Mouse (Mus musculus) testis, adult 2 months (tissue): ENCODE measurements around the gene Ptgir.

Experiments
- CTCF ChIP-seq: fragments of 200-500 bp; IDR thresholded peaks from 2 replicates; pipeline ENCODE4 v1.5.1; 2012; ENCODE audit warnings: low read depth, mild to moderate bottlenecking, inconsistent platforms, low read length, moderate library complexity; ENCODE audit not compliant: control insufficient read depth, insufficient read depth, insufficient replicate concordance
- POLR2A ChIP-seq: fragments of 200-500 bp; IDR thresholded peaks from 2 replicates; pipeline ENCODE4 v1.6.1; 2012; ENCODE audit warnings: low read depth, mild to moderate bottlenecking, inconsistent platforms, low read length, moderate library complexity; ENCODE audit not compliant: control insufficient read depth

GRCm38 (mm10) chr7:16949908-16950841, 43.9 kb downstream of the Ptgir start:
- TF ChIP-seq POLR2A (peak; percentile 90), CTCF (peak; percentile 71; the same call in 1 of the 2 replicates)
